Mouse (Mus musculus): ENCODE results near the gene Ltbp1.

DNA sequence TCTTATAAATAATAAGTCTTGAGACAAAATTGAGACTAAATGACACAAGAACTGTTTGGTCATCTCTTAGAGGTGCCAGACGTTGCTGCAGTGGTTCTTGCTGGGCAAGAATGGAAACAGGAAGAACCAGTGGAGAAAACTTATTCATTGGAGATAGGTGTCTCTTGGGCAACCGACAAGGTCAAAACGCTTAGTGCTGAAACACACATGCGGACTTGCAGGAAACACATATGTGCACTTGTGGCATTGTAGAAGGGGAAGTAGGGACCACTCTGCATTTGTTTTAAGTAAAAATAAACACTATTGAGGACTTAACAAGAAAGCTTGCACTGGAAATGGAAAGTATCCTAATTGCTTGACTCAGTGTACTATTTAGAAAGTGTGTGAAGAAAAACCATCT, 228.6 kb downstream of the Ltbp1 start:
- TF ChIP-seq POLR2A (IDR thresholded peaks at IDR 0.05; ENCODE audit: insufficient read depth, low read depth, low read length), result no peak
- TF ChIP-seq EP300 (IDR thresholded peaks at IDR 0.05; ENCODE audit: insufficient read depth, low read depth, low read length), result no peak
